Mouse (Mus musculus) kidney, embryonic 16.5 days (tissue): ENCODE measurements at regions not wholly inside any gene's neighbourhood (a gene's known extent, or its start where the extent isn't known, plus 50 kb on each side); places are given as distances from the start of the nearest gene placed in this dataset.

ENCODE experiments used
- ATAC-seq: fragments of 200-750 bp; cut with Nextera tagmentation; 2 replicates; pipeline ENCODE4 v1.8.0; 2017; ENCODE audit warnings: moderate TSS enrichment; ENCODE audit not compliant: low FRiP score, low TSS enrichment
- H3K27ac ChIP-seq: fragments of 300-500 bp; sonication (generic); 2 replicates; pipeline ENCODE4 v1.5.1; 2014; ENCODE audit warnings: low read length
- H3K27me3 ChIP-seq: fragments of 300-500 bp; sonication (generic); 2 replicates; pipeline ENCODE4 v1.6.1; 2014; ENCODE audit warnings: low read length, control low read depth, mixed read lengths; ENCODE audit not compliant: insufficient read depth
- H3K36me3 ChIP-seq: fragments of 300-500 bp; sonication (generic); 2 replicates; pipeline ENCODE4 v1.6.1; 2014; ENCODE audit warnings: low read length, control low read depth, mixed read lengths; ENCODE audit not compliant: insufficient read depth
- H3K4me1 ChIP-seq: fragments of 300-500 bp; sonication (generic); 2 replicates; pipeline ENCODE4 v1.6.1; 2014; ENCODE audit warnings: low read length, control low read depth, mixed read lengths; ENCODE audit not compliant: insufficient read depth
- H3K4me2 ChIP-seq: fragments of 300-500 bp; sonication (generic); replicated peaks from 2 replicates; pipeline ENCODE4 v1.6.1; 2014; ENCODE audit warnings: low read depth, low read length
- H3K4me3 ChIP-seq: fragments of 300-500 bp; sonication (generic); 2 replicates; pipeline ENCODE4 v1.5.1; 2014; ENCODE audit warnings: mild to moderate bottlenecking, low read length
- H3K9ac ChIP-seq: fragments of 300-500 bp; sonication (generic); replicated peaks from 2 replicates; pipeline ENCODE4 v1.6.1; 2014; ENCODE audit warnings: low read length
- H3K9me3 ChIP-seq: fragments of 300-500 bp; sonication (generic); 2 replicates; pipeline ENCODE4 v1.6.1; 2016; ENCODE audit warnings: low read length, control low read depth
- WGBS: fragments of 180-500 bp; shearing (Covaris S2); extraction: QIAGEN DNeasy Blood & Tissue Kit; methylation state at CpG from one replicate; pipeline ENCODE4 v1.1.7; 2014; 5-methylcytosine and 5-hydroxymethylcytosine counted together

DNA sequence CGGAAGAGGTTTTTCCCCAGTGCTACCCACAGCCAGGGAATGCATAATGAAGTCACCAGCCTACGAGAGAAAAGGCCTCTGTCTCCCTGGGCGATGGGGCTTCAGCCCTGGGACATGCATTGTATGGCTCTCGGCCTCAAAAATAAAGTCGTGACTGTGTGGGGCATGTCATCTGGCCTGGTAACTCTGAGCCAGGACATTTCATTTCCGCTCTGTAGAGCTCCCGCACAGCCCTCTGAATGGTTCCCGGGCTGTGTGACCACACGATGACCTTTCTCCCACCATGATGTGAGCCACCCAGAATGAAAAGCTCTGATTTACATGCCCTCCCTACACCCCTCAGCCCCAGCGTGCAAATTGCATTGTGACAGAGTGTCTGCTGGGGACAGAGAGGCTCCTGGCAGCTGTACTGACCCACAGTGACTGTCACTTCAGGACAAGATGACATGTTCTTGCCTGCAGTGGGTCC lies 53.8 kb upstream of the Agap1 start:
- Histone ChIP-seq H3K9me3 (no peaks in the 10 kb centered on the region), H3K36me3 (no peaks in the 10 kb centered on the region), H3K4me2 (no peak overlapping the region), H3K4me3 (no peak overlapping the region), H3K27me3 (no peaks in the 10 kb centered on the region), H3K27ac (no peak overlapping the region), H3K9ac (no peak overlapping the region), H3K4me1 (no peaks in the 10 kb centered on the region)
- ATAC-seq, result 0 out of 2 replicates have a peak, but pooled peaks have one; percentile 9
- 44% methylated on average over 10 of the region's 10 CpGs for WGBS

GRCm38 (mm10) chr1:89402513-89403210 lies 51.9 kb upstream of the Agap1 start:
- WGBS, result 87% methylated on average over 5 of the region's 5 CpGs
- no peaks in the 10 kb centered on the region for H3K36me3 ChIP-seq
- H3K9ac ChIP-seq, result no peak overlapping the region
- no peak for ATAC-seq
- H3K4me2 ChIP-seq, result no peak overlapping the region
- no peak overlapping the region for H3K4me3 ChIP-seq
- H3K9me3 ChIP-seq, result no peaks in the 10 kb centered on the region
- H3K4me1 ChIP-seq, result no peaks in the 10 kb centered on the region
- H3K27ac ChIP-seq, result no peak overlapping the region
- H3K27me3 ChIP-seq, result no peaks in the 10 kb centered on the region

DNA sequence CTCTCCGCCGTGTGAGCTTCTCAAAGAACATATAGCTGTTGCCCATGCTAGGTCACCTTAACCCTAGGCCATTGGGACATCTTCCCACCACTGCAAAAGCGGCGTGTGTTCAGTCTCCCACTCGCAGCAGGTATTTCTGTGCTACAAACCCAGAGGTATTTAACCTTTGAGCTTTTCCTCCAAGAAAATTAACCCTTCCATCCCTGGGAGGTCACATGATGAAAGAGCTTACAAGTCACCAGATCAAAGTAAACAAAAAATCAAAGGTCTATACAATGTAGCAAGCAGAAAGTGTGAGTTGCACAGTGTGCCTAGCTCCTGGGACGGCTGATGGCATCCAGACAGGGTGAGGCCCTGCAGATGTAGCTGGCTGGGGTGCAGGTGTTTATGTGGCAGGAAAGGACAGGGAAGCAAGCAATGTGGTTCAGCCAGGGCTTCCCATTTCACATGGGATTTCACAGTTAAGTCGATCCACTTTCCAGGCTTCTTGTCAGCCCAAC lies 51.0 kb upstream of the Agap1 start:
- Histone ChIP-seq H3K4me2 (no peak overlapping the region), H3K9me3 (no peaks in the 10 kb centered on the region), H3K9ac (no peak overlapping the region), H3K27ac (no peak overlapping the region), H3K4me3 (no peak overlapping the region), H3K4me1 (no peaks in the 10 kb centered on the region), H3K27me3 (no peaks in the 10 kb centered on the region), H3K36me3 (no peaks in the 10 kb centered on the region)
- WGBS, result 53% methylated on average over 7 of the region's 7 CpGs
- no peak for ATAC-seq
